Mouse (Mus musculus): ENCODE results near the gene Mrpl1.

Mrpl1 gene

GRCm38 (mm10) chr5:96206897-96207296 lies 2.4 kb upstream of the Mrpl1 start:
- no peak for DNase-seq (ENCODE audit: extremely low read depth, low read depth, low spot score)

- no peak for DNase-seq (ENCODE audit: extremely low read depth, low read depth, low spot score)
These were observed 1.8 kb upstream of the Mrpl1 start for GRCm38 (mm10) chr5:96207531-96207930.

- DNase-seq (ENCODE audit: extremely low read depth, low read depth, low spot score), result no peak
These were observed 750 bp upstream of the Mrpl1 start for GRCm38 (mm10) chr5:96208543-96208942.

- DNase-seq (ENCODE audit: extremely low read depth, low read depth, low spot score), result peak; percentile 50
These were observed 757 bp downstream of the Mrpl1 start for GRCm38 (mm10) chr5:96209916-96210583.

- no peak for DNase-seq (ENCODE audit: extremely low read depth, low read depth, low spot score)
These were observed 9.4 kb downstream of the Mrpl1 start for GRCm38 (mm10) chr5:96218648-96219047.

GRCm38 (mm10) chr5:96219512-96219911 lies 10.2 kb downstream of the Mrpl1 start:
- DNase-seq (ENCODE audit: extremely low read depth, low read depth, low spot score), result no peak

GRCm38 (mm10) chr5:96221298-96221697 lies 12.0 kb downstream of the Mrpl1 start:
- DNase-seq (ENCODE audit: extremely low read depth, low read depth, low spot score), result no peak

GRCm38 (mm10) chr5:96221812-96222585 lies 12.7 kb downstream of the Mrpl1 start:
- DNase-seq (ENCODE audit: extremely low read depth, low read depth, low spot score), result peak; percentile 26

- DNase-seq (ENCODE audit: extremely low read depth, low read depth, low spot score), result no peak
These were observed 13.7 kb downstream of the Mrpl1 start for GRCm38 (mm10) chr5:96222964-96223363.

GRCm38 (mm10) chr5:96226490-96226889 lies 17.2 kb downstream of the Mrpl1 start:
- DNase-seq (ENCODE audit: extremely low read depth, low read depth, low spot score), result no peak

- DNase-seq (ENCODE audit: extremely low read depth, low read depth, low spot score), result no peak
These were observed 19.7 kb downstream of the Mrpl1 start for GRCm38 (mm10) chr5:96228967-96229366.

- DNase-seq (ENCODE audit: extremely low read depth, low read depth, low spot score), result no peak
These were observed 29.5 kb downstream of the Mrpl1 start for GRCm38 (mm10) chr5:96238797-96239196.

GRCm38 (mm10) chr5:96240856-96241255 lies 31.6 kb downstream of the Mrpl1 start:
- DNase-seq (ENCODE audit: extremely low read depth, low read depth, low spot score), result peak; percentile 26

GRCm38 (mm10) chr5:96244511-96244910 lies 35.2 kb downstream of the Mrpl1 start:
- no peak for DNase-seq (ENCODE audit: extremely low read depth, low read depth, low spot score)

GRCm38 (mm10) chr5:96253995-96254394 lies 44.7 kb downstream of the Mrpl1 start:
- DNase-seq (ENCODE audit: extremely low read depth, low read depth, low spot score), result no peak

GRCm38 (mm10) chr5:96255166-96255565 lies 45.9 kb downstream of the Mrpl1 start:
- DNase-seq (ENCODE audit: extremely low read depth, low read depth, low spot score), result no peak

GRCm38 (mm10) chr5:96258210-96258609 lies 48.9 kb downstream of the Mrpl1 start:
- DNase-seq (ENCODE audit: extremely low read depth, low read depth, low spot score), result no peak

GRCm38 (mm10) chr5:96267017-96267702 lies 57.9 kb downstream of the Mrpl1 start:
- DNase-seq (ENCODE audit: extremely low read depth, low read depth, low spot score), result peak; percentile 19

GRCm38 (mm10) chr5:96271070-96271469 lies 61.8 kb downstream of the Mrpl1 start:
- DNase-seq (ENCODE audit: extremely low read depth, low read depth, low spot score), result no peak

- no peak for DNase-seq (ENCODE audit: extremely low read depth, low read depth, low spot score)
These were observed 96.5 kb downstream of the Mrpl1 start for GRCm38 (mm10) chr5:96305786-96306185.

GRCm38 (mm10) chr5:96306271-96306670 lies 97.0 kb downstream of the Mrpl1 start:
- no peak for DNase-seq (ENCODE audit: extremely low read depth, low read depth, low spot score)

GRCm38 (mm10) chr5:96306826-96307225 lies 97.5 kb downstream of the Mrpl1 start:
- DNase-seq (ENCODE audit: extremely low read depth, low read depth, low spot score), result no peak
